Mouse (Mus musculus) megakaryocyte, embryonic 14.5 days (primary cell): ENCODE results near the gene Foxa3.

Experiments
- FLI1 ChIP-seq: IDR thresholded peaks from 2 replicates; pipeline ENCODE4 v1.6.1; 2012; ENCODE audit warnings: low read length, inconsistent platforms, mixed read lengths
- GATA1 ChIP-seq: IDR thresholded peaks from 3 replicates; pipeline ENCODE4 v1.6.1; 2012; ENCODE audit warnings: mixed read lengths, low read length, inconsistent platforms, borderline replicate concordance

DNA sequence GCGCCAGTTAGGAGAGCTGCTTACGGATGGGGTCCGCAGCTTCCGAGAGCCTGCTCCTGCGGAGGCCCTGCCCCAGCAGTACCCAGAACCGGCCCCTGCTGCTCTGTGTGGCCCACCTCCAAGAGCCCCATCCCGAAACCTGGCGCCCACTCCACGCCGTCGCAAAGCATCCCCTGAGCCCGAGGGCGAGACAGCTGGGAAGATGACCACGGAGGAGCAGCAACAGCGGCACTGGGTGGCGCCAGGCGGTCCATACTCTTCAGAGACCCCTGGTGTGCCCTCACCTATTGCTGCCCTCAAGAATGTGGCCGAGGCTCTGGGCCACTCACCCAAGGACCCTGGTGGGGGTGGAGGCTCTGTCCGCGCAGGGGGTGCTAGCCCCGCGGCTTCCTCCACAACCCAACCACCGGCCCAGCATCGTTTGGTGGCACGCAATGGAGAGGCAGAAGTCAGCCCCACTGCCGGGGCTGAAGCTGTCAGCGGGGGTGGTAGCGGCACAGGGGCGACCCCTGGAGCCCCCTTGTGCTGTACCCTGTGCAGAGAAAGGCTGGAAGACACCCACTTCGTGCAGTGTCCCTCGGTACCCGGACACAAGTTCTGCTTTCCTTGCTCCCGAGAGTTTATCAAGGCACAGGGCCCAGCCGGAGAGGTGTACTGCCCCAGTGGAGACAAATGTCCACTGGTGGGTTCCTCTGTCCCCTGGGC is 17.8 kb downstream of the Foxa3 start:
- TF ChIP-seq GATA1: no peak
- no peak for TF ChIP-seq FLI1
